Mouse (Mus musculus) liver, embryonic 16.5 days (tissue): ENCODE data around the gene Fcgrt. TPM values are rescaled to one million over a fixed set of nuclear protein-coding genes. Genes with fewer than 3 reads are reported as not detected.
A peak's percentile ranks its signal among the peaks of the same experiment; 100 is the strongest.

ENCODE experiments used
- ATAC-seq: fragments of 200-750 bp; cut with Nextera tagmentation; 2 replicates; pipeline ENCODE4 v1.8.0; 2017; ENCODE audit warnings: low read depth, mild to moderate bottlenecking, moderate number of reproducible peaks, moderate library complexity
- H3K27ac ChIP-seq: fragments of 300-500 bp; sonication (generic); 2 replicates; pipeline ENCODE4 v1.5.1; 2014; ENCODE audit warnings: mild to moderate bottlenecking, low read length
- H3K27me3 ChIP-seq: fragments of 300-500 bp; sonication (generic); 2 replicates; pipeline ENCODE4 v1.6.1; 2014; ENCODE audit warnings: low read depth, low read length, mixed read lengths; ENCODE audit not compliant: control insufficient read depth, insufficient read depth
- H3K36me3 ChIP-seq: fragments of 300-500 bp; sonication (generic); 2 replicates; pipeline ENCODE4 v1.6.1; 2014; ENCODE audit warnings: mild to moderate bottlenecking; ENCODE audit not compliant: control insufficient read depth, insufficient read depth
- H3K4me1 ChIP-seq: fragments of 300-500 bp; sonication (generic); 2 replicates; pipeline ENCODE4 v1.6.1; 2014; ENCODE audit warnings: low read depth, low read length, mixed read lengths; ENCODE audit not compliant: control insufficient read depth
- H3K4me2 ChIP-seq: fragments of 300-500 bp; sonication (generic); 2 replicates; pipeline ENCODE4 v1.6.1; 2014; ENCODE audit warnings: low read depth, low read length, mixed read lengths
- H3K4me3 ChIP-seq: fragments of 300-500 bp; sonication (generic); 2 replicates; pipeline ENCODE4 v1.5.1; 2014; ENCODE audit warnings: low read depth, mild to moderate bottlenecking, low read length
- H3K9ac ChIP-seq: fragments of 300-500 bp; sonication (generic); 2 replicates; pipeline ENCODE4 v1.6.1; 2014; ENCODE audit warnings: low read depth, low read length
- H3K9me3 ChIP-seq: fragments of 300-500 bp; sonication (generic); replicated peaks from 2 replicates; pipeline ENCODE4 v1.6.1; 2016; ENCODE audit warnings: low read length; ENCODE audit not compliant: control insufficient read depth
- WGBS: fragments of 180-500 bp; shearing (Covaris S2); extraction: QIAGEN DNeasy Blood & Tissue Kit; methylation state at CpG from one replicate; pipeline ENCODE4 v1.1.7; 2014; ENCODE audit not compliant: insufficient replicate concordance; 5-methylcytosine and 5-hydroxymethylcytosine counted together
- polyA plus RNA-seq: library from polyadenylated mRNA; unstranded; fragments of >200 nt; fragmentation: Nextera tagmentation; extraction: Ambion mirVana; gene quantifications from 2 replicates; pipeline ENCODE4 v1.2.1, GENCODE M21; 2015

Fcgrt gene
- polyA plus RNA-seq, 1 experiment from 2014 or later: 56.1 TPM

- H3K9me3 ChIP-seq: no peaks in the 10 kb centered on the region
- no peak for ATAC-seq
These were observed 40.9 kb upstream of the Fcgrt start for GRCm38 (mm10) chr7:45144368-45145174.

GRCm38 (mm10) chr7:45141914-45142313 is 38.3 kb upstream of the Fcgrt start:
- H3K27ac ChIP-seq: no peak overlapping the region
- H3K4me1 ChIP-seq: peaks cover 18% of the 10 kb centered on the region
- no peak overlapping the region for H3K9ac ChIP-seq
- no peaks in the 10 kb centered on the region for H3K27me3 ChIP-seq
- no peak for ATAC-seq
- no peak overlapping the region for H3K4me3 ChIP-seq
- H3K9me3 ChIP-seq: no peaks in the 10 kb centered on the region
- no peak overlapping the region for H3K4me2 ChIP-seq
- WGBS: 77% methylated on average over 5 of the region's 5 CpGs
- H3K36me3 ChIP-seq: no peaks in the 10 kb centered on the region; the same call in 1 of the 2 replicates

More at GRCm38 (mm10) chr7:45144368-45145174, 40.9 kb upstream of the Fcgrt start:
- no peaks in the 10 kb centered on the region; the same call in 1 of the 2 replicates for H3K36me3 ChIP-seq
- no peak overlapping the region for H3K27ac ChIP-seq
- H3K27me3 ChIP-seq: no peaks in the 10 kb centered on the region
- 77% methylated on average over 13 of the region's 13 CpGs for WGBS
- no peak overlapping the region for H3K4me2 ChIP-seq
- no peak overlapping the region for H3K9ac ChIP-seq
- no peak overlapping the region for H3K4me3 ChIP-seq
- no peaks in the 10 kb centered on the region; the same call in 1 of the 2 replicates for H3K4me1 ChIP-seq

GRCm38 (mm10) chr7:45141319-45141718 is 37.7 kb upstream of the Fcgrt start:
- Histone ChIP-seq H3K9ac (no peak overlapping the region), H3K4me3 (no peak overlapping the region), H3K36me3 (no peaks in the 10 kb centered on the region; the same call in 1 of the 2 replicates), H3K4me1 (peaks cover 21% of the 10 kb centered on the region), H3K27ac (no peak overlapping the region), H3K27me3 (no peaks in the 10 kb centered on the region), H3K9me3 (no peaks in the 10 kb centered on the region), H3K4me2 (no peak overlapping the region)
- 74% methylated on average over 3 of the region's 3 CpGs for WGBS
- ATAC-seq: no peak

GRCm38 (mm10) chr7:45139904-45140723 is 36.5 kb upstream of the Fcgrt start:
- WGBS: 66% methylated on average over 8 of the region's 8 CpGs
- no peak overlapping the region for H3K9ac ChIP-seq
- no peak overlapping the region for H3K4me3 ChIP-seq
- H3K36me3 ChIP-seq: no peaks in the 10 kb centered on the region; the same call in 1 of the 2 replicates
- H3K9me3 ChIP-seq: no peaks in the 10 kb centered on the region
- no peaks in the 10 kb centered on the region for H3K27me3 ChIP-seq
- H3K4me1 ChIP-seq: peaks cover 29% of the 10 kb centered on the region
- H3K27ac ChIP-seq: no peak overlapping the region
- no peak overlapping the region for H3K4me2 ChIP-seq
- no peak for ATAC-seq

- no peak overlapping the region for H3K4me3 ChIP-seq
- no peaks in the 10 kb centered on the region for H3K9me3 ChIP-seq
- no peaks in the 10 kb centered on the region for H3K27me3 ChIP-seq
- 63% methylated on average over 1 of the region's 1 CpGs for WGBS
- H3K27ac ChIP-seq: no peak overlapping the region
- no peaks in the 10 kb centered on the region; the same call in 1 of the 2 replicates for H3K36me3 ChIP-seq
- no peak overlapping the region for H3K4me2 ChIP-seq
- peaks cover 38% of the 10 kb centered on the region for H3K4me1 ChIP-seq
- no peak overlapping the region for H3K9ac ChIP-seq
- ATAC-seq: no peak
These were observed 34.8 kb upstream of the Fcgrt start for GRCm38 (mm10) chr7:45138403-45138802.

- H3K27me3 ChIP-seq: no peaks in the 10 kb centered on the region
- 0 out of 2 replicates have a peak overlapping the region, but pooled peaks have one; percentile 35 for H3K27ac ChIP-seq
- H3K4me2 ChIP-seq: peak overlapping the region; percentile 28
- WGBS: 15% methylated on average over 12 of the region's 12 CpGs
- ATAC-seq: peak; percentile 56
- H3K9me3 ChIP-seq: no peaks in the 10 kb centered on the region
- no peak overlapping the region; the same call in 1 of the 2 replicates for H3K9ac ChIP-seq
- H3K4me1 ChIP-seq: peaks cover 38% of the 10 kb centered on the region
- H3K4me3 ChIP-seq: no peak overlapping the region
- H3K36me3 ChIP-seq: no peaks in the 10 kb centered on the region
These were observed 33.7 kb upstream of the Fcgrt start for GRCm38 (mm10) chr7:45137171-45138006.

GRCm38 (mm10) chr7:45135993-45136567 is 32.4 kb upstream of the Fcgrt start, which contains the start of the genes Gm45713 and Flt3l:
TSS of gene Gm45713 (minus strand) at chr7:45136231.
TSS of gene Flt3l (minus strand) at chr7:45136432.
- 1% methylated on average over 29 of the region's 29 CpGs for WGBS
- Histone ChIP-seq H3K4me3 (peak within 1 kb of the TSS; percentile 79), H3K4me1 (peaks cover 38% of the 10 kb centered on the region), H3K27ac (peak within 1 kb of the TSS; percentile 70), H3K4me2 (peak within 1 kb of the TSS; percentile 88), H3K36me3 (no peaks in the 10 kb centered on the region), H3K9me3 (no peaks in the 10 kb centered on the region), H3K27me3 (no peaks in the 10 kb centered on the region), H3K9ac (peak within 1 kb of the TSS; percentile 81)
- ATAC-seq: peak; percentile 76

GRCm38 (mm10) chr7:45135370-45135769 is 31.7 kb upstream of the Fcgrt start:
- Histone ChIP-seq H3K27ac (peak overlapping the region; percentile 70), H3K36me3 (no peaks in the 10 kb centered on the region), H3K4me1 (peaks cover 38% of the 10 kb centered on the region), H3K27me3 (no peaks in the 10 kb centered on the region), H3K9me3 (no peaks in the 10 kb centered on the region), H3K4me2 (peak overlapping the region; percentile 88), H3K4me3 (peak overlapping the region; percentile 79), H3K9ac (peak overlapping the region; percentile 81)
- no peak for ATAC-seq
- WGBS: 27% methylated on average over 3 of the region's 3 CpGs
